Mouse (Mus musculus): ENCODE data around the gene Kcnc1. TPM values are rescaled to one million over a fixed set of nuclear protein-coding genes. Genes with fewer than 3 reads are reported as not detected.

The Kcnc1 gene
- total RNA-seq, 2 experiments from 2014 or later = 85.9 to 88.0 TPM

DNA sequence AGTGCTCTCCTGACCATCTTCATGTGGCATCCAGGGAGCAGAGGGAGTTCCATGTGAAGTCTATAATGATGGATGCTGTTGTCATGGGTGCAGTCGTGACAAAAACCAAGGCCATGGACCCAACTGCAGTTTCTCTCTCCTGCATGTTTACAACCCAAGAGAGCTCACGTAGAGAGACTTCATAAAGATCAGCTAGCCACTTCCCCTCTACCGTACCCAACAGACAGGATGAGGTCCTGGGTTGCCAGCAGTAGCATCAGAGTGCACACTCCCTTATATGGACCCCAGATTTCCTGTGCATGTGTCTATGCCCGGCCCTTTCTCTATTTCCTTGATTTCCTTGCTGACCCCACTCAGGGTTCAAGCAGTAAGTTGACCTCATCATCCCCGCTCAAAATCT is 4.6 kb upstream of the Kcnc1 start:
- intact Hi-C loops (cut with DNase I) = no loop called here

DNA sequence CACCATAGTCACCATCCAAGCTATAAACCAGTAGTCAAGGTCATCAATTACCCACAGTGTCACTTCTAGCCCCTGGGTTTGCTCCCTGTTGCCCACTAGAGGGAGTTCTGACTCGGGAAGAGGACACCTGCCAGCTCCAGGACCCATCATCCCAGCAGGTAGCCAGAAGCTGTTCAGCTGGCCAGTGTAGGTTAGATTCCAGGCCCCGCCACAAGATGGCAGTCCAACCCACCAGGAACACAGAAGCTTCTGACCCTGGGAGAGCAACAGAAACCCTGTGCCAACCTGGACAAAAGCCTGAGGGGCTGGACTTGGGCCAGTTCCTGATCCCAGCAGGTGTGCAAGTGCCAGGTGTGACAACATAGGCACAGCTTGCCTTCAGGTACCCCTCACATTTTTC is 3.2 kb upstream of the Kcnc1 start:
- intact Hi-C loops (cut with DNase I) = loop anchor here (1.0 kb wide), 1 partner anchor 213 kb away; no protein-coding TSS in a partner anchor
- DNase-seq (ENCODE audit: low spot score in 2 of 2) = peak; percentile 83 to 86

More for the DNA sequence above, 4.6 kb upstream of the Kcnc1 start:
- DNase-seq (ENCODE audit: low spot score in 2 of 2) = no peak

DNA sequence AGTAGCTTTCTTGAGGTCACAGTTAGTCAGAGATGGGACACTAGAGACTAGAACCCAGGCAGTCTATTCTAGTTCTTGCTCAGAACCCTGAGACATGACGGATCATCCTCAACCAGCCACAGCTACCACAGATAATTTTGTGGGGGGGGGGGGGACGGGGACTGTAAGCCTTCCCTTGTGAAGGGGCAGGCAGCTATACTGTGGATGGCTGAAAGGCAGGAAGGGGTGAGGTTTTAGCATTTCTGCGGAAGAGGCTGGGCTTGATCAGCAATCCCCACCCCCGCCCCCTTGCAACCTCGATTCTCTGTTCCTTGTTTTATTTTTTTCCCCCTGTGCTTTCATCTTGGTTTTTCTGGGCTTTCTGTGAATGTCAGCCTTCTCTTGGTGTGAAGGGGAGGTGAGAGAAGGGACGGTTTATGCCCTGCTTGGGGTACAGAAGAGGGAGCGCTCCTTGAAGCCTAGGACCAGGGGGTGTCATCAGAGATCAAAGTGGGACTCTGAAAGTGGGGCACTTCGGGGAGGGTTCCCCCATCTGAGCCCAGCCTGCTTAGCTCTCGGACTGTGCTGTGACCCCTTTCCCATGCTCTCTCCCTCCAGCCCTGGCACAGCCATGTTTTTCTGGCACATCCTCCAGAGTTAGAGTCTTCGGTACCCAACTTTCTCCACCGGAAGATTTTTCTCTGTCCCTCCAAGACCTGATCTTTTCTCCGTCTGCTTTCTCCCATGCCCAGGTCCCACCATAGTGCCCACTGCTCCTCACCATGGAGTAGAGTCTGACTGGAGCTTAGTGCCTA is 2.4 kb upstream of the Kcnc1 start:
- intact Hi-C loops (cut with DNase I) = loop anchor here (1.0 kb wide), 1 partner anchor 212 kb away; no protein-coding TSS in a partner anchor
- no peak for DNase-seq (ENCODE audit: low spot score in 2 of 2)

GRCm38 (mm10) chr7:46394933-46395332 is 1.4 kb upstream of the Kcnc1 start:
- intact Hi-C loops (cut with DNase I) = no loop called here
- DNase-seq (ENCODE audit: low spot score in 2 of 2) = no peak

GRCm38 (mm10) chr7:46395571-46395970 is 726 bp upstream of the Kcnc1 start:
- intact Hi-C loops (cut with DNase I) = no loop called here
- DNase-seq (ENCODE audit: low spot score in 2 of 2) = no peak

GRCm38 (mm10) chr7:46396928-46397731 is 833 bp downstream of the Kcnc1 start:
- DNase-seq (ENCODE audit: low spot score in 2 of 2) = peak; percentile 76 to 84
- intact Hi-C loops (cut with DNase I) = no loop called here

GRCm38 (mm10) chr7:46397732-46398333 is 1.5 kb downstream of the Kcnc1 start:
- intact Hi-C loops (cut with DNase I) = no loop called here
- DNase-seq (ENCODE audit: low spot score in 2 of 2) = no peak

- no peak for DNase-seq (ENCODE audit: low spot score in 2 of 2)
- intact Hi-C loops (cut with DNase I) = no loop called here
Observed at GRCm38 (mm10) chr7:46398612-46399011, 2.3 kb downstream of the Kcnc1 start.

GRCm38 (mm10) chr7:46399676-46400075 is 3.4 kb downstream of the Kcnc1 start:
- DNase-seq (ENCODE audit: low spot score in 2 of 2) = no peak
- intact Hi-C loops (cut with DNase I) = no loop called here

GRCm38 (mm10) chr7:46400346-46400745 is 4.0 kb downstream of the Kcnc1 start:
- intact Hi-C loops (cut with DNase I) = no loop called here
- DNase-seq (ENCODE audit: low spot score in 2 of 2) = no peak

GRCm38 (mm10) chr7:46401371-46402180 is 5.3 kb downstream of the Kcnc1 start:
- intact Hi-C loops (cut with DNase I) = no loop called here

DNA sequence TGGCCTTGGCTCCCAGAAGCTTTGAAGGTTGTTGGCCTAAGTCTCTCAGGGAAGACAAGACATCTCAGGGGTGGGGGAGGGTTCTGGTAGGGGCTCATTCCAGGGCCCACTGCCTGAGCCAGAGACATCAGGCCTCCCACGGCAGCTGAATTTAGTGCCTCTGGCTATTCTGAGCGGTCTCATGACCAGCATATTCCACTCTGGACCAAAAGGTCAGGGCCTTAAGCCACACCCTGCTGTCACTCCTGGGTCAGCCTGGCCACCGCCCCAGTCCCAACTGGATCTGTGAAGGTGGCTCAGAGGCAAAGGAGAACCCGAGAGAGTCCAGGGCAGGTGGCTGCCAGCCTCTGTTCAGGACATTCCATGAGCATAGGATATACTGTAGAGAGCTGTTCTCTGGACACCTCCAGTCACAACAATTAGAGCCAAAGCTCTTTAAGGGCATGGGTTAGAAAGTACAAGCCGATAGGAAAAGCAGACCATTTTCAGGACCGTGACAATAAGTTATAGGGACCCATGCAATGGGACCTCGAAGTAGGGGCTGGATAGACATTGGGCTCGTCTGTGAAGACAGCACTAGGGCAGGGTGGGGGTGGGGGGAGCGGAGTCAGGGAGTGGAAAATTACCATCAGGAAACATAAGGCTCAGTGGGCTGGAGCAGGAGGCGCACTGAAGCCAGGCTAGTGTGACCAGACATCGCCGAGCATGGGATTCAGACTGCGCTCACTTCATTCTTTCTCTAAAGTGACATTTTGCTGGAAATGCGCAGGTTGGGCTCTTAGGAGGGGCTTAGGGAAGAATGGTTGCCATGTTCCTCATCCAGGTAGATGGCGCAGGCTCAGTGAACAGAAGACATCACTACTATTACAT is 7.6 kb downstream of the Kcnc1 start:
- intact Hi-C loops (cut with DNase I) = no loop called here
- DNase-seq (ENCODE audit: low spot score in 2 of 2) = no peak

More at GRCm38 (mm10) chr7:46401371-46402180, 5.3 kb downstream of the Kcnc1 start:
- DNase-seq (ENCODE audit: low spot score in 2 of 2) = no peak

GRCm38 (mm10) chr7:46404756-46405155 is 8.5 kb downstream of the Kcnc1 start:
- intact Hi-C loops (cut with DNase I) = no loop called here
- DNase-seq (ENCODE audit: low spot score in 2 of 2) = no peak

- DNase-seq (ENCODE audit: low spot score in 2 of 2) = no peak
- intact Hi-C loops (cut with DNase I) = no loop called here
Observed at GRCm38 (mm10) chr7:46408606-46409005, 12.3 kb downstream of the Kcnc1 start.

DNA sequence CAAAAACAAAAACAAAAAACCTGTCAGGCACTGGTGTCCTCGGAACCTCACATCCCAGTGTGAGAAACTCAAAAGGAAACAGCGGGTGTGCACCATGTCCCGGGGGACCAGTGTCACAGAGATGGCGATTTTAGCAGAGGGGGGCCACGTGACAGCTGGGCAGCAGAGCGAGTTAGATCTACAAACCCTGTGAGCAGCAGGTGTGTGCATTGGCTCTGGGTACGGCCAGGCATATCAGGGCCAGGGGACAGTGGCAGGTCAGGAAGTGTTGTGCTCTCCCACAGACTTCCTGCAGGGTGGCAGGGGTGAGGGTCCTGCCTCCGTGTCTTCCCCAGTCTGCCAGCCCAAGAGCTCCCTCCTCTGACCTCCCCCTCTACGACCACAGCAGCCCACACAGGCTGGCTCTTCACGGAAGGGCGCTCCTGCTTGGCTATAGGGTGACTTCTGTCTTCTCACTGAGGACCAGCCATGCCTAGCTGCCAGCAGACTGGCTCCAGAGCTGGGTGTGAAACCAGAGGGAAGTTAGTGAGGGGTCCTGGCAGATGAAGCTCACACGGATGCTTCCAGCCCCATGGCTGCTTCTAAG is 13.0 kb downstream of the Kcnc1 start:
- intact Hi-C loops (cut with DNase I) = no loop called here
- DNase-seq (ENCODE audit: low spot score in 2 of 2) = no peak

- no peak for DNase-seq (ENCODE audit: low spot score in 2 of 2)
- intact Hi-C loops (cut with DNase I) = no loop called here
Observed at GRCm38 (mm10) chr7:46410727-46411126, 14.4 kb downstream of the Kcnc1 start.

DNA sequence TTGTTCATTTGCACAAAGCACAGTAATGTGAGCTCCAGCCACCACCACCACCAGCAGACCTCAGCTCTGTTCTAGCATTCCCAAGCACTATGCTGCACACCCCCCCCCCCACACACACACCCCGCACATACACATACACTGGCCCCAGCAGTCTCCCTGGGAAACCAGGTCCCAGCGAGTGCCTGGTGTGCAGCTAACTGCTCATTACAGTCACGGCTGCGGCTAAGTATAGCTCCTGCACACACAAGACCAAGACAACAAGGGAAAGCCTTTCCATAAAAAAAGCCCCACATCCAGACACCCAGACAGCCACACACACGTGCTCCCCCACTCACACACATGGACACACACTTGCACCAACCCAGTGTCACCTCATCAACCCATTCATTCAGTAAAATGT is 16.5 kb downstream of the Kcnc1 start:
- intact Hi-C loops (cut with DNase I) = no loop called here
- DNase-seq (ENCODE audit: low spot score in 2 of 2) = peak; percentile 50 to 73
